Mouse (Mus musculus) intestine, embryonic 16.5 days (tissue): ENCODE data around the gene Slc8a2. TPM values are rescaled to one million over a fixed set of nuclear protein-coding genes. Genes with fewer than 3 reads are reported as not detected.

Experiments used
- ATAC-seq: fragments of 200-750 bp; cut with Nextera tagmentation; 2 replicates; pipeline ENCODE4 v1.8.0; 2017; ENCODE audit warnings: moderate TSS enrichment, moderate library complexity
- H3K27ac ChIP-seq: fragments of 300-500 bp; sonication (generic); 2 replicates; pipeline ENCODE4 v1.5.1; 2014; ENCODE audit warnings: mild to moderate bottlenecking, low read length
- H3K27me3 ChIP-seq: fragments of 300-500 bp; sonication (generic); replicated peaks from 2 replicates; pipeline ENCODE4 v1.6.1; 2014; ENCODE audit warnings: low read length, control low read depth, mixed read lengths; ENCODE audit not compliant: control insufficient read depth, insufficient read depth
- H3K36me3 ChIP-seq: fragments of 300-500 bp; sonication (generic); 2 replicates; pipeline ENCODE4 v1.6.1; 2014; ENCODE audit warnings: low read length, control low read depth; ENCODE audit not compliant: control insufficient read depth, insufficient read depth
- H3K4me1 ChIP-seq: fragments of 300-500 bp; sonication (generic); 2 replicates; pipeline ENCODE4 v1.6.1; 2014; ENCODE audit warnings: low read length, control low read depth, mixed read lengths; ENCODE audit not compliant: control insufficient read depth, insufficient read depth
- H3K4me2 ChIP-seq: fragments of 300-500 bp; sonication (generic); 2 replicates; pipeline ENCODE4 v1.6.1; 2014; ENCODE audit warnings: low read depth, low read length, control low read depth
- H3K4me3 ChIP-seq: fragments of 300-500 bp; sonication (generic); 2 replicates; pipeline ENCODE4 v1.5.1; 2014; ENCODE audit warnings: mild to moderate bottlenecking, low read length
- H3K9ac ChIP-seq: fragments of 300-500 bp; sonication (generic); 2 replicates; pipeline ENCODE4 v1.6.1; 2014; ENCODE audit warnings: low read depth, low read length
- H3K9me3 ChIP-seq: fragments of 300-500 bp; sonication (generic); 2 replicates; pipeline ENCODE4 v1.6.1; 2016; ENCODE audit warnings: low read length, control low read depth; ENCODE audit not compliant: control insufficient read depth
- WGBS: fragments of 180-500 bp; shearing (Covaris S2); extraction: QIAGEN DNeasy Blood & Tissue Kit; methylation state at CpG from one replicate; pipeline ENCODE4 v1.1.7; 2014; 5-methylcytosine and 5-hydroxymethylcytosine counted together
- polyA plus RNA-seq: library from polyadenylated mRNA; unstranded; fragments of >200 nt; fragmentation: Nextera tagmentation; extraction: Ambion mirVana; gene quantifications from 2 replicates; pipeline ENCODE4 v1.2.1, GENCODE M21; 2015

Slc8a2 gene
- polyA plus RNA-seq, 1 experiment from 2014 or later: 0.21 TPM

- Histone ChIP-seq H3K4me3 (no peak overlapping the region), H3K9ac (no peak overlapping the region), H3K9me3 (no peaks in the 10 kb centered on the region), H3K36me3 (no peaks in the 10 kb centered on the region), H3K4me1 (no peaks in the 10 kb centered on the region), H3K27ac (no peak overlapping the region), H3K27me3 (peaks cover 19% of the 10 kb centered on the region), H3K4me2 (no peak overlapping the region)
- 64% methylated on average over 9 of the region's 9 CpGs for WGBS
- no peak for ATAC-seq
These were observed 25.7 kb downstream of the Slc8a2 start for GRCm38 (mm10) chr7:16155132-16155872.

DNA sequence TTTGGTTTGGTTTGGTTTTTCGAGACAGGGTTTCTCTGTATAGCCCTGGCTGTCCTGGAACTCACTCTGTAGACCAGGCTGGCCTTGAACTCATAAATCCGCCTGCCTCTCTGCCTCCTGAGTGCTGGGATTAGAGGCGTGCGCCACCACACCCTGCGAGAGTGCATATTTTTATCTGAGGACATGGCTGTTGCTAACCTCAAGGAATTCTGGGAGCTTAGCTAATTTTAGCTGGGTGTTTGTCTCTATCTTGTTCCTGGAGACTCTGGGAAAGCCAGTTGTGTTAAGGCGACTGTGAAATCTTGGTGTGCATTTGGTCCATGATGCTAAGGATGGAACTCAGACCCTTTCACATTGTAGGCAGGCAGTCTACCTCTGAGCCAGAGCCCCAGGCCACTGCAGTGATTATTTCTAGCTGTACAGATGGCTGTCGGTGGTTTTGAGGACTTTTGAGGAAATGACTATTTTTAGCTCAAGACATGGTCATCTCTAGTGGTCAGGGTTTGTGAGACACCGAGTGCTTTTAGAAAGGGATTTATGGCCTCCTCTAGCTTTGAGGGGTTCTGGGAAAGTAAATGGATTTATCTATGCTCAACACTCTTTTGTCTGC lies 26.6 kb downstream of the Slc8a2 start:
- H3K9me3 ChIP-seq: no peaks in the 10 kb centered on the region
- H3K27me3 ChIP-seq: peaks cover 19% of the 10 kb centered on the region
- H3K4me2 ChIP-seq: no peak overlapping the region
- no peak overlapping the region for H3K27ac ChIP-seq
- no peaks in the 10 kb centered on the region for H3K36me3 ChIP-seq
- no peaks in the 10 kb centered on the region for H3K4me1 ChIP-seq
- WGBS: 66% methylated on average over 8 of the region's 8 CpGs
- H3K9ac ChIP-seq: no peak overlapping the region
- H3K4me3 ChIP-seq: no peak overlapping the region
- ATAC-seq: no peak

- Histone ChIP-seq H3K9me3 (no peaks in the 10 kb centered on the region), H3K27ac (no peak overlapping the region), H3K4me1 (no peaks in the 10 kb centered on the region), H3K4me2 (peak overlapping the region; percentile 35; the same call in 1 of the 2 replicates), H3K27me3 (peaks cover 19% of the 10 kb centered on the region), H3K36me3 (no peaks in the 10 kb centered on the region), H3K9ac (0 out of 2 replicates have a peak overlapping the region, but pooled peaks have one; percentile 16), H3K4me3 (0 out of 2 replicates have a peak overlapping the region, but pooled peaks have one; percentile 21)
- 16% methylated on average over 39 of the region's 39 CpGs for WGBS
- ATAC-seq: peak; percentile 45; the same call in 1 of the 2 replicates
These were observed 29.1 kb downstream of the Slc8a2 start for GRCm38 (mm10) chr7:16158735-16159134.

GRCm38 (mm10) chr7:16160702-16161101 lies 31.1 kb downstream of the Slc8a2 start:
- no peaks in the 10 kb centered on the region for H3K9me3 ChIP-seq
- ATAC-seq: peak; percentile 40; the same call in 1 of the 2 replicates
- no peak overlapping the region for H3K4me3 ChIP-seq
- 59% methylated on average over 3 of the region's 3 CpGs for WGBS
- no peak overlapping the region for H3K9ac ChIP-seq
- peaks cover 19% of the 10 kb centered on the region for H3K27me3 ChIP-seq
- H3K4me1 ChIP-seq: no peaks in the 10 kb centered on the region
- no peaks in the 10 kb centered on the region for H3K36me3 ChIP-seq
- H3K27ac ChIP-seq: no peak overlapping the region
- no peak overlapping the region for H3K4me2 ChIP-seq

GRCm38 (mm10) chr7:16161302-16161701 lies 31.7 kb downstream of the Slc8a2 start:
- WGBS: 87% methylated on average over 9 of the region's 9 CpGs
- H3K4me3 ChIP-seq: no peak overlapping the region
- no peak overlapping the region for H3K27ac ChIP-seq
- H3K9me3 ChIP-seq: no peaks in the 10 kb centered on the region
- no peak overlapping the region for H3K4me2 ChIP-seq
- no peak for ATAC-seq
- H3K4me1 ChIP-seq: no peaks in the 10 kb centered on the region
- H3K27me3 ChIP-seq: peaks cover 19% of the 10 kb centered on the region
- no peaks in the 10 kb centered on the region for H3K36me3 ChIP-seq
- H3K9ac ChIP-seq: no peak overlapping the region

DNA sequence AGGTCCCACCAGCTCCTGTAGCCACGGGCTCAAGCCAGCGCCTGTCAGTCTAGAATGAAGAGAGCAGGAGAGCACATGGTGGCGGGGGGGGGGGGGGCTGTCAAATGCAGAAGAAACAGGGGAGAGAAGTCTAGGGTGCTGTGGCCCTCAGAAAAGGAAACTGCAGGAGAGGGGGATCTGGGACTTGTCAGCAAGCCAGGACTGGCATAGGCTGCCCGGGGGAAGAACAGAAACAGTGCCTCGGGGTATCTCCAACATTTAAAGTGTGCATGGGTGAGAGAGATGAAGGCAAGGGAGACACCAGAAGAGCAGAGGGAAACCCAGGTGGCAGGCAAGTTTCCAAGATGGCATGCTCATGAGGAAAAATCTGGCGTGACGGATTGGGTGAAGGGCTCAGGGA lies 32.4 kb downstream of the Slc8a2 start:
- ATAC-seq: no peak
- Histone ChIP-seq H3K9me3 (no peaks in the 10 kb centered on the region), H3K4me3 (no peak overlapping the region), H3K27me3 (peaks cover 19% of the 10 kb centered on the region), H3K4me1 (no peaks in the 10 kb centered on the region), H3K36me3 (no peaks in the 10 kb centered on the region), H3K9ac (no peak overlapping the region), H3K4me2 (no peak overlapping the region), H3K27ac (no peak overlapping the region)
- 67% methylated on average over 6 of the region's 7 CpGs for WGBS

DNA sequence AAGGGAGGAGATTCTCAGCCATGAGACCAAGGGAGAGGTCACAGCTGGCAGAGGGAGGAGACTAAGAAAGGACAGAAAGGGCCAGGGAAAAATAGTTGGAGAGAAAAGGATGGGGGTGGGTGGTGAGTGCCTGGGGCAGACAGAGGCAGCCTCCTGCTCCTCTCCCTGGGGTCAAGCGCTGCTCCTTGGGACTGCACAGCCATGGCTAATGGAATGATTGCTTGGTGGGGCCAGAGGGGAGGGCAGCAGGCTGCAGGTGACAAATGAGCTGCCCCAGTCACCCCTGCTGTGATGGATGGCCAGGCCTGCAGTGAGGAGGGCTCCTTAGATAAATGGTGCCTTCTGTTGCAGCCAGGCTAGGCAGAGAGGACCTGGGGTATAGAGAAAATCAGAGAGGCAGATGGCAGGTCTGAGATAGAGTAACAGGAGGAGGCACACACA lies 42.5 kb downstream of the Slc8a2 start:
- WGBS: 20% methylated on average over 1 of the region's 1 CpGs
- H3K4me1 ChIP-seq: peaks cover 9% of the 10 kb centered on the region
- H3K9me3 ChIP-seq: peaks cover 7% of the 10 kb centered on the region; the same call in 1 of the 2 replicates
- H3K27ac ChIP-seq: no peak overlapping the region
- no peaks in the 10 kb centered on the region for H3K36me3 ChIP-seq
- no peak for ATAC-seq
- H3K9ac ChIP-seq: no peak overlapping the region
- H3K4me3 ChIP-seq: no peak overlapping the region
- H3K4me2 ChIP-seq: no peak overlapping the region
- no peaks in the 10 kb centered on the region for H3K27me3 ChIP-seq

GRCm38 (mm10) chr7:16172586-16173140 lies 43.0 kb downstream of the Slc8a2 start:
- Histone ChIP-seq H3K4me2 (no peak overlapping the region), H3K27ac (no peak overlapping the region), H3K36me3 (no peaks in the 10 kb centered on the region), H3K4me3 (no peak overlapping the region), H3K9me3 (peaks cover 7% of the 10 kb centered on the region; the same call in 1 of the 2 replicates), H3K27me3 (no peaks in the 10 kb centered on the region), H3K9ac (no peak overlapping the region), H3K4me1 (peaks cover 9% of the 10 kb centered on the region)
- ATAC-seq: no peak
- WGBS: 53% methylated on average over 1 of the region's 1 CpGs

DNA sequence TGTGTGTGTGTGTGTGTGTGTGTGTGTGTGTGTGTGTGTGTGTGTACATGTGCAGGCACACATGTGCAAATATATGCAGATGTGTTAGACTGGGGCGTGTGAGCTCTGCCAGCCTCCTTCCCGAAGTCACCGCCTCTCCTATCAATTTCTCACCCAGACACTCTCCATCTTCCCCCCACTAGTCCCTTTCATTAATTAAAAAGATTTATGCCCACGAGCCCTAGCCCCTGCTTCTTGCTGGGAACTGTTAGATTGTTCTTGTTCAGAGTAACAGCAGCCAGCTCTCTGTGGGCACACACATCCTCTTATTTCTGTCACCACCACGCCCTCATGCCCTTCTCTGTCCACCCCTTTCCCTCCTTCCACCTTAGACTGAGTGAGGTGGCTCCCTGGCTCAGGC lies 43.5 kb downstream of the Slc8a2 start:
- no peak overlapping the region for H3K9ac ChIP-seq
- H3K27me3 ChIP-seq: no peaks in the 10 kb centered on the region
- ATAC-seq: no peak
- peaks cover 9% of the 10 kb centered on the region for H3K4me1 ChIP-seq
- H3K27ac ChIP-seq: no peak overlapping the region
- peaks cover 4% of the 10 kb centered on the region; the same call in 1 of the 2 replicates for H3K9me3 ChIP-seq
- H3K36me3 ChIP-seq: no peaks in the 10 kb centered on the region
- H3K4me3 ChIP-seq: no peak overlapping the region
- H3K4me2 ChIP-seq: no peak overlapping the region
- WGBS: 50% methylated on average over 5 of the region's 5 CpGs
